Mouse (Mus musculus): ENCODE data around the gene Ctcfl.

Gene Ctcfl

DNA sequence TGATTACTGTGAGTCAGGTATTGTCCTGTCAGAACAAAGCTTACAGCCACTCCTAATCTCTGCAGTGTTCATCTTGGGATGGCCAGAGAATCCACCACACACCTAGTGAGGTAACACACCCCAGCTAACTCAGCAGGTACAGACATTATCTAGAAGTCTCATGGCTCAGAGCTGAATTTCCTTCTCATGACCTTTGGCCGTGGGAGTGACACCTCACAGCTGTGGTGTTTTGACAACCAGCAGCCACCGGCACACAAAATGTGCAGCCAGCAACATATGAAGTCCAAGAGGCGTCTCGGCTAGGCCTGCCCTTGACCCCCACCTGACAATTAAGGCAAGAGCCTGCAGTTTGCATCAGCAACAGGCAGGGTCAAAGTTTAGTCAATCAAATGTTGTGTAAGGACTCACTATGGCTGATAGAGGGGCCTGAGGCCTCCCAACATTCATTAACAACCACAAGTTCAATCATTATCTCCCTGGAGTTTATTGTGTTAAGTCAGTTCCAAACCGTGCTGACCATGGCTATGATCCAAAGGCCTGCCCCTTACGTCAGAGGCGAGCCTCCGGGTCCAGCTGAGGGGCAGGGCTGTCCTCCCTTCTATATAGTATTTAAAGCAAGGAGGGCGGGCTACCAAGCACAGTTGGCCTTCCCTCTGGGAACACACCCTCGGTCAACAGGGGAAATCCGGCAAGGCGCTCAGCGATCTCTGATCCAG is 33.3 kb upstream of the Ctcfl start, which contains the start of gene Pck1:
Gene Pck1 (plus strand): TSS at position 613 of the 716 bp plus-strand sequence.
- peak; percentile 58 for TF ChIP-seq GATA4 (IDR thresholded peaks at IDR 0.05; ENCODE audit: insufficient replicate concordance, low read length)

- no peak for TF ChIP-seq GATA4 (IDR thresholded peaks at IDR 0.05; ENCODE audit: insufficient replicate concordance, low read length)
Observed at GRCm38 (mm10) chr2:173151784-173152284, 32.5 kb upstream of the Ctcfl start.

DNA sequence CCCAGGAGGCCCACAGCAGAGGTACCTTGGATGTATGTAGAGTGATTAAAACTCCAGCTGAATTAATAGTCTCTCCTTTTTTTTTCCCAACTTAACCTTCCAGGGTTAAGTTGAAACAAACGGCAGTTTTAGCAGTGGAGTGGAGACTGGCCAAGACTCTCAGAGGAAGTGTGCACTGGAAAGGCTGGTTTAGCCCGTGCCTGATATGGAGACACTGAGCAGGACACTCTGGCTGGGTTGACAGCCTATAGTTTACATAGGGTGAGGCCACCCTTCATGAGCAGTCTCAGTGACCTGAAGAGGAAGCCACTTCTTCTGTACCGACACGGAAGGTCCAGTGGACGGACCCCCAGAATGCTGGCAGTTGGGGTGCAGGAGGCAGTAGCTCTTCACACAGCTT is 32.0 kb upstream of the Ctcfl start:
- no peak for TF ChIP-seq GATA4 (IDR thresholded peaks at IDR 0.05; ENCODE audit: insufficient replicate concordance, low read length)

GRCm38 (mm10) chr2:173148001-173148400 is 28.7 kb upstream of the Ctcfl start:
- no peak for TF ChIP-seq GATA4 (IDR thresholded peaks at IDR 0.05; ENCODE audit: insufficient replicate concordance, low read length)

DNA sequence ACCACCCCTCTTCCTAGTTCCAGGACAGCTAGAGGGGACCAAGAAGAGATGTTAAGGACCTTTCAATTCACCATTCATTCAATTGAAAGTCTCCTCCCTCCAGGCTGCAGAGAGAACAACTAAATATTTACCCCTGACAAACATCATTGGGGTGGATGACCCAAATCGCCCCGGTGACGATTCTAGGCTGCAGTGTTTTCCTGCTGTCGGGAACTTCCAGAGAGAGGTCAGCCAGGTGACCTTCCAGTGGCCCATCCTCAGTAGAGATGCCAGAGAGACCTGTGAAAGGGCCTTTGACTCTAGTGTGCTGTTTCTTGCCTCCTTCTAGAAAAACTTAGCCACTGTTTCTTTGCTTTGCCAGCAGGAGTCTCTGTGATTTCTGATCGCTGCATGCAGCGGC is 27.4 kb upstream of the Ctcfl start:
- no peak for TF ChIP-seq GATA4 (IDR thresholded peaks at IDR 0.05; ENCODE audit: insufficient replicate concordance, low read length)

- no peak for TF ChIP-seq GATA4 (IDR thresholded peaks at IDR 0.05; ENCODE audit: insufficient replicate concordance, low read length)
Observed at GRCm38 (mm10) chr2:173145808-173146207, 26.5 kb upstream of the Ctcfl start.

GRCm38 (mm10) chr2:173143611-173144010 is 24.3 kb upstream of the Ctcfl start:
- no peak for TF ChIP-seq GATA4 (IDR thresholded peaks at IDR 0.05; ENCODE audit: insufficient replicate concordance, low read length)

DNA sequence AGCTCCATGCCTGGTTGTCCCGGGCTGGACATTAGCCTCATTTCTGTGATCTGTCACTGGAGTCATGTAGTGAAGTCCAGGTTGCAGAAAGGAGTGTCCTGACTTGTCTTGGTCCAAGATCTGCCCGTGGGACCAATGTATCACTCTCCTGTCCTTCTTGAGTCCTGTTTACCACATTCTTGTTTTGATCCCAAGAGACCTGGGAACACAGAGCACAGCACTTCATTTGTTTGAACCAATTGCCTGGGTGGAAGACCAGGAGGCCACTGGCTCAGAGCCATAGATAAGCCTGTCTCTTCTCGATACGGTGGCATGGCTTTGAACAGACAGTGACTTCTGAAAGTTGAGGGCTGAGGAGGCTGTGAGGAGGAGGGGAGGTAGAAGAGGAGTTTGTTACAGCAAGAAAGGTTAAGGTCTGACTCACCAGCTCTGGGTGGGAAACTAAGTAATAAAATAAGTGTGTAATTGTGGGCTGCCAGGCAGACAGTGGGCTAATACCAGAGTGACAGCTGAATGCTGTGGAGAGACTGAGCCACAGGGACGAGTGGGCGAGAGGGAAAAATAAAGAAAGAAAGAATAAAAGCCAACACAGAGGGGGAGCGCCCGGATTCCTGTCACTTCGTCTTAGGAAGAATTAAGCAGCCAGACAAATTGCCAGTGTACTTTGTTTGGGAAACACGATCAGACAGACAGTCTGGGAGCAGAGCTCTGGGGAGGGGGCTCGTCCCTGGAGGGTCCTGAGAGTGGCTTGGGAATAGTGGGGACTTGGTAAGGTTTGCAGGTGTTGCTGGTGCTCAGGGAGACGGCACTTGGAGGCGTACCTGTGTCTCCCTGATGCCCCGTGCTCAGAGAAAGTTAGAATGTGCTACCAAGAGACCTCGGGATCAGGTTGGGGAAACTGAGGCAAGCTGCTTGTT is 19.3 kb upstream of the Ctcfl start:
- no peak for TF ChIP-seq GATA4 (IDR thresholded peaks at IDR 0.05; ENCODE audit: insufficient replicate concordance, low read length)

GRCm38 (mm10) chr2:173134695-173135094 is 15.4 kb upstream of the Ctcfl start:
- TF ChIP-seq GATA4 (IDR thresholded peaks at IDR 0.05; ENCODE audit: insufficient replicate concordance, low read length) = no peak

DNA sequence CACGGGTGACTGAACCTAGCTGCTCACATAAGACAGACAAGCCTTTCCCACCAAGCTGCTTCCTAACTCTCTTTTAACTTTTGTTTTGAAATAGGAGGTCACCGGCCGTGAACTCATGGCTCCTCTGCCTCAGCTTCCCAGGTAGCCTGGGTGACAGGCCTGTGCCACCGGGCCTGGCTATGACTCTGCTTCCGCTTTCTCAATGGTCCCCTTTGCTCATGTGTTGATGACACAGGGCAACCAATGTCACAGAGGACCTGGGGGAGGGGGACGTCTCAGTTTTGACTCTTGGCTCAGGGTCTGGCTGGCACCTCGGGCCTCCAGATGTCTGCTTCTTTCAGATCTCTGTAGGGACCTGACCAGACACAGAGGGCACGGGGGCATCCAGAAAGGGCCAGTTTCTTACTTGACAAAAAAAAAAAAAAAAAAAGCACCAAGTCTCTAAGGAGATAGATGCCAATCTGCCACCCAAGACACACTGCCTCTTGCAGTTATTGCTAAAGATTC is 13.5 kb upstream of the Ctcfl start:
- TF ChIP-seq GATA4 (IDR thresholded peaks at IDR 0.05; ENCODE audit: insufficient replicate concordance, low read length) = no peak

GRCm38 (mm10) chr2:173132262-173132661 is 12.9 kb upstream of the Ctcfl start:
- TF ChIP-seq GATA4 (IDR thresholded peaks at IDR 0.05; ENCODE audit: insufficient replicate concordance, low read length) = no peak

GRCm38 (mm10) chr2:173129111-173129510 is 9.8 kb upstream of the Ctcfl start:
- no peak for TF ChIP-seq GATA4 (IDR thresholded peaks at IDR 0.05; ENCODE audit: insufficient replicate concordance, low read length)

DNA sequence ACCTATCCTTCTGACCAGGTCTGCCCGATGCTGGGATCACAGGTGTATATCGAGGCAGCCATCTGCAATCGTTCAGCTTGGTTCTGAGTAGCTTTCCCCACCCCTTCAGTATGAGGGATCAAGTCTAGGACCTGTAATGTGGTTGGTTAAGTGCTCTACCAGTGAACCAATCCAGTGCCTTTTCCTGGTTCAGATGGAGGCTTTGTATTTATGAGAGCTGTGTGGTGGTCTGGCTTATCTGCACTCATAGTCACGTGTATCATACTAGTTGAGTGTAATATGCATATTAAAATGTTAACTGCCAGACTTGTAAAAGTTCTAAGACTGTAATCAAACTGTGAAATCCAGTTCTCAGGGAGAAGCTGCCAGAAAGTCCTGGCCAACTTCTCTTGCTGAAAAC is 7.1 kb upstream of the Ctcfl start:
- TF ChIP-seq GATA4 (IDR thresholded peaks at IDR 0.05; ENCODE audit: insufficient replicate concordance, low read length) = no peak

- TF ChIP-seq GATA4 (IDR thresholded peaks at IDR 0.05; ENCODE audit: insufficient replicate concordance, low read length) = no peak
Observed at GRCm38 (mm10) chr2:173124022-173124735, 4.9 kb upstream of the Ctcfl start.

GRCm38 (mm10) chr2:173110571-173110970 is 8.8 kb downstream of the Ctcfl start:
- TF ChIP-seq GATA4 (IDR thresholded peaks at IDR 0.05; ENCODE audit: insufficient replicate concordance, low read length) = no peak
